Mouse (Mus musculus): ENCODE measurements around the gene Smad1.

GRCm38 (mm10) chr8:79374410-79374809 is 24.9 kb downstream of the Smad1 start:
- TF ChIP-seq CTCF (conservative IDR thresholded peaks at IDR 0.05; ENCODE audit: low read length) (no peak), POU5F1 (IDR thresholded peaks at IDR 0.05; ENCODE audit: borderline replicate concordance, low read length) (no peak), NANOG (IDR thresholded peaks at IDR 0.05; ENCODE audit: borderline replicate concordance, low read length) (no peak)

All from E14TG2a.4 (cell line).